Mouse (Mus musculus): ENCODE measurements around the gene Cldn13. TPM values are rescaled to one million over a fixed set of nuclear protein-coding genes. Genes with fewer than 3 reads are reported as not detected.
"Not testable (repeated sequence)": the region's sequence is repeated elsewhere in the genome, so short reads cannot be mapped to it uniquely, and the experiment has no call there.

Cldn13 gene
- polyA plus RNA-seq, 1 experiment from 2014 or later: 1.0 TPM

DNA sequence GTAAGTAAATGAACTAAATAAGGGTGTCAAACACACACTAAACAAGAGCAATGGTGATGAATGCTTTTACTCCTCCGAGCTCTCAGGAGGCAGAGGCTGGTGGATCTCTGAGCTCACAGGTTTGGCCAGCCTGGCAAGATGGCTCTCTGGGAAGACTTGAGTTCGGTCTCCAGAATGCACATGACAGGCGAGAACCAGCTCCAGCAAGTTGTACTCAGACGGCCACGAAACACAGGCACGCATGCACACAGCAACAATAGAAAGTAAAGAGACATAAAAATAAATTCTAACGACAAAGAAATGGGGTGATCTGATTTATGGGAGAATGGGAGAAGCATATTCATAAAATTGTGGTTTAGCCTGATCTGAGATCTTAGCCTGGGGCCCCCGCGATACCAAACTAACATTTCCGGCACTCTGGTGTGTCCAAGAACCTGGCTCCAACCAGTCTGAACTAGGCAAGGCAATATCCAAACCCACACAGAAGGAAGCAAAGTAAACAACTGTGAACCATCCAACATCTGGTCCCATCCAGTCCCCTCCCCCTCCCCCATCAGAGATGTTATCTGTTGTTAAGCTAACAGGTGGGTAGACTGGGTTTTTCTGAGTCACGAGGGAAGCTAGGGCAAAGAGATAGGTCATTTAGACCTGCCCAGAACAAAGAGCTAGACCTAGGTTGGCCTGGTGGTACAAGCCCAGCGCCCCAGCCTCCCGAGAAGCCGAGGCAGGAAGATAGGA, 26.3 kb upstream of the Cldn13 start:
- Histone ChIP-seq H3K4me1 (ENCODE audit: control insufficient read depth, insufficient read depth, low read length) (no peaks in the 10 kb centered on the region; the same call in 1 of the 2 replicates), H3K4me3 (ENCODE audit: low read depth, low read length) (no peak overlapping the region), H3K36me3 (ENCODE audit: control insufficient read depth, insufficient read depth, low read length) (no peaks in the 10 kb centered on the region), H3K9me3 (ENCODE audit: control insufficient read depth, low read depth, low read length) (no peaks in the 10 kb centered on the region), H3K4me2 (replicated peaks; ENCODE audit: low read depth, low read length) (no peak overlapping the region), H3K27me3 (ENCODE audit: control insufficient read depth, insufficient read depth, low read length) (0 out of 2 replicates have a peak, but pooled peaks cover 5% of the 10 kb centered on the region), H3K9ac (replicated peaks; ENCODE audit: low read depth, low read length) (no peak overlapping the region), H3K27ac (ENCODE audit: low read length) (0 out of 2 replicates have a peak overlapping the region, but pooled peaks have one; percentile 15)
- no peak for ATAC-seq (ENCODE audit: insufficient number of reproducible peaks, insufficient read depth, low FRiP score, low read depth)
- WGBS: 64% methylated on average over 14 of the region's 14 CpGs

DNA sequence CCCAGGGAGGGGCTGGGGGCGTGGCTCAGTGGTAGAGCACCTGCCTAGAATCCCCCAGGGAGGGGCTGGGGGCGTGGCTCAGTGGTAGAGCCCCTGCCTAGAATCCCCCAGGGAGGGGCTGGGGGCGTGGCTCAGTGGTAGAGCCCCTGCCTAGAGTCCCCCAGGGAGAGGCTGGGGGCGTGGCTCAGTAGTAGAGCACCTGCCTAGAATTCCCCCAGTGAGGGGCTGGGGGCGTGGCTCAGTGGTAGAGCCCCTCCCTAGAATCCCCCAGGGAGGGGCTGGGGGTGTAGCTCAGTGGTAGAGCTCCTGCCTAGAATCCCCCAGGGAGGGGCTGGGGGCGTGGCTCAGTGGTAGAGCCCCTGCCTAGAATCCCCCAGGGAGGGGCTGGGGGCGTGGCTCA, 24.2 kb upstream of the Cldn13 start:
- H3K36me3 ChIP-seq (ENCODE audit: control insufficient read depth, insufficient read depth, low read length); H3K9me3 ChIP-seq (ENCODE audit: control insufficient read depth, low read depth, low read length); H3K4me3 ChIP-seq (ENCODE audit: low read depth, low read length); H3K9ac ChIP-seq (replicated peaks; ENCODE audit: low read depth, low read length); ATAC-seq (ENCODE audit: insufficient number of reproducible peaks, insufficient read depth, low FRiP score, low read depth); H3K4me1 ChIP-seq (ENCODE audit: control insufficient read depth, insufficient read depth, low read length); H3K27me3 ChIP-seq (ENCODE audit: control insufficient read depth, insufficient read depth, low read length); H3K4me2 ChIP-seq (replicated peaks; ENCODE audit: low read depth, low read length); H3K27ac ChIP-seq (ENCODE audit: low read length): not testable (repeated sequence)
- WGBS: 78% methylated on average over 3 of the region's 7 CpGs

DNA sequence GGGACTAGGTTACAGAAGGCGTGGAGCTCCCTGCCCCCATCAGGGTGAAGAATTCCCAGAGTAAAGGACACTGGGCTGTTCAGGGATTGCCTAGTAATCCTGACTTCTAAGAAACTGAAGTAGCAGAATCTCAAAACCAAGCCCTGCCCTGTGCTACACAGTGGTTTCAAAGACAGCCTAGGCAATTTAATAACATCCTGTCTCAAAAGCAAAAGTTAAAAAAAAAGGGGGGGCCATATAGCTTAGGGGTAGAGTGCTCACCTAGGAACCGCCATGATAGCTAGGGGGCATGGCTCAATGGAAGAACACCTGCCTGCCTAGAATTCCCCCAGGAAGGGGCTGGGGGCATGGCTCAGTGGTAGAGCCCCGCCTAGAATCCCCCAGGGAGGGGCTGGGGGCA, 23.7 kb upstream of the Cldn13 start:
- 79% methylated on average over 3 of the region's 3 CpGs for WGBS
- H3K27me3 ChIP-seq (ENCODE audit: control insufficient read depth, insufficient read depth, low read length): no peaks in the 10 kb centered on the region
- H3K36me3 ChIP-seq (ENCODE audit: control insufficient read depth, insufficient read depth, low read length): no peaks in the 10 kb centered on the region
- H3K9ac ChIP-seq (replicated peaks; ENCODE audit: low read depth, low read length): no peak overlapping the region
- H3K9me3 ChIP-seq (ENCODE audit: control insufficient read depth, low read depth, low read length): no peaks in the 10 kb centered on the region
- H3K4me2 ChIP-seq (replicated peaks; ENCODE audit: low read depth, low read length): no peak overlapping the region
- no peak overlapping the region for H3K27ac ChIP-seq (ENCODE audit: low read length)
- ATAC-seq (ENCODE audit: insufficient number of reproducible peaks, insufficient read depth, low FRiP score, low read depth): no peak
- no peaks in the 10 kb centered on the region; the same call in 1 of the 2 replicates for H3K4me1 ChIP-seq (ENCODE audit: control insufficient read depth, insufficient read depth, low read length)
- H3K4me3 ChIP-seq (ENCODE audit: low read depth, low read length): no peak overlapping the region

DNA sequence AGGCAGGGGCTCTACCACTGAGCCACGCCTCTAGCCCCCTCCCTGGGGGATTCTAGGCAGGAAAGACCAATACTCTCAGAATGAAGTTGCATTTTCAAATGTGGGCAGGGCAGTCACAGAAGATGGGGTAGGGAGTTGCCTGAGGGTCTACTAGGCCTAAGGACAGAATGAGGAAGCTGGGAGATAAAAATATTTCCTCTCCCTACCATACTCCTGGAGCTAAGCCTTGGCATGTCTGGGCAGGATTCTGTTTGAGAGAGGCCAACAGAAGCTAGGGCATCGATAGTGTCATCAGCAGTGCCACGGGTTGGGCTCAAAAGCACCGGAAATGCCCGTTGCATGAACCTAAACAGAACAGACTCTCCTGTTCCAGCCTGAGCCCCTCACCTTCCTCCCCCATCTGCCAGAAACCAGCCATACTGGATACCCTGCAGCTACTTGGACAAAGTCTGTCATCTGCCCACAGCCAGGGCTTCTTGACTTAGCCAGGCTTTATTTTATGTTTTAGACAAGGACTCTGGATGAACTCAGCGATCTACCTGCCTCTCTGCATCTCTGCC, 21.4 kb upstream of the Cldn13 start:
- Histone ChIP-seq H3K27ac (ENCODE audit: low read length) (peak overlapping the region; percentile 27; the same call in 1 of the 2 replicates), H3K9ac (replicated peaks; ENCODE audit: low read depth, low read length) (no peak overlapping the region), H3K4me2 (replicated peaks; ENCODE audit: low read depth, low read length) (no peak overlapping the region), H3K27me3 (ENCODE audit: control insufficient read depth, insufficient read depth, low read length) (no peaks in the 10 kb centered on the region), H3K9me3 (ENCODE audit: control insufficient read depth, low read depth, low read length) (no peaks in the 10 kb centered on the region), H3K4me1 (ENCODE audit: control insufficient read depth, insufficient read depth, low read length) (no peaks in the 10 kb centered on the region; the same call in 1 of the 2 replicates), H3K4me3 (ENCODE audit: low read depth, low read length) (no peak overlapping the region), H3K36me3 (ENCODE audit: control insufficient read depth, insufficient read depth, low read length) (no peaks in the 10 kb centered on the region)
- no peak for ATAC-seq (ENCODE audit: insufficient number of reproducible peaks, insufficient read depth, low FRiP score, low read depth)
- WGBS: 75% methylated on average over 6 of the region's 6 CpGs

DNA sequence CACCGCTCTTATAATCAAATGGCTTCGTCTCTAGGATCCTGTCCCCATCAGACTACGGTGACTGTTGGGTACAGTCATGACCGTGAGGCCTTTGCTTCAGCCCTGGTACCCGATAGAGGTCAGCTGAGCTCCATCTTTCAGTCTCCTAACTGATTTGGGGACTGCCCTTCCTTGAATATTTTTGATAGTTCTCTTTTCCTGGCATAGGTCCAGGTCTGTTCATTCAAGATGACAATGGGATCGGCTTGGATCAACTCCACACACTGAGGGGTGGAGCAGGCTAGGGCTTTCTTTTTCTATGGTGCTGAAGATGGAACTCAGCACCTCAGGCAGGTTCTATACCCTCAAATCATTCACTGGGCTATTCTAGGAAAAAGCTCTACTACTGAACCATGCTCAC, 20.7 kb upstream of the Cldn13 start:
- Histone ChIP-seq H3K27me3 (ENCODE audit: control insufficient read depth, insufficient read depth, low read length) (no peaks in the 10 kb centered on the region), H3K9ac (replicated peaks; ENCODE audit: low read depth, low read length) (no peak overlapping the region), H3K4me1 (ENCODE audit: control insufficient read depth, insufficient read depth, low read length) (no peaks in the 10 kb centered on the region; the same call in 1 of the 2 replicates), H3K36me3 (ENCODE audit: control insufficient read depth, insufficient read depth, low read length) (no peaks in the 10 kb centered on the region), H3K27ac (ENCODE audit: low read length) (no peak overlapping the region), H3K4me3 (ENCODE audit: low read depth, low read length) (no peak overlapping the region), H3K4me2 (replicated peaks; ENCODE audit: low read depth, low read length) (no peak overlapping the region), H3K9me3 (ENCODE audit: control insufficient read depth, low read depth, low read length) (no peaks in the 10 kb centered on the region)
- WGBS: 92% methylated on average over 6 of the region's 6 CpGs
- no peak for ATAC-seq (ENCODE audit: insufficient number of reproducible peaks, insufficient read depth, low FRiP score, low read depth)

DNA sequence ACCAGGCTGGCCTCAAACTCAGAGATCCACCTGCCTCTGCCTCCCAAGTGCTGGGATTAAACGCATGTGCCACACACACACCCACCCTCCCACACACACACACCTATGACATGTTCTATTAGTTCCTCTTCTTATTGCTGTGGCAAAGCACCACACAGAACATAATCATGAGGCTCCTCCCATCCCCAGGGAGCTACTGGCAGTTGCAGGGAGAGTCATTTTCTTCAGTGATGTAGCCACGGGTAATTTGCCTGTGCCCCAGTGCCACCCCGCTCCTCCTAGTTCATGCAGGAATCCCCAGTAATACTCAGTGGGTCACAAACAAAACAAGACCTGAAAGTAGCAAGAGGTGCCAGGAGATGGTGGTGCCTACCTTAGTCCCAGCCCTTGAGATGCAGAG, 19.3 kb upstream of the Cldn13 start:
- H3K27me3 ChIP-seq (ENCODE audit: control insufficient read depth, insufficient read depth, low read length): no peaks in the 10 kb centered on the region
- no peak overlapping the region for H3K27ac ChIP-seq (ENCODE audit: low read length)
- no peak overlapping the region for H3K4me2 ChIP-seq (replicated peaks; ENCODE audit: low read depth, low read length)
- no peaks in the 10 kb centered on the region for H3K36me3 ChIP-seq (ENCODE audit: control insufficient read depth, insufficient read depth, low read length)
- no peak for ATAC-seq (ENCODE audit: insufficient number of reproducible peaks, insufficient read depth, low FRiP score, low read depth)
- no peak overlapping the region for H3K9ac ChIP-seq (replicated peaks; ENCODE audit: low read depth, low read length)
- no peak overlapping the region for H3K4me3 ChIP-seq (ENCODE audit: low read depth, low read length)
- 80% methylated on average over 3 of the region's 3 CpGs for WGBS
- no peaks in the 10 kb centered on the region; the same call in 1 of the 2 replicates for H3K4me1 ChIP-seq (ENCODE audit: control insufficient read depth, insufficient read depth, low read length)
- H3K9me3 ChIP-seq (ENCODE audit: control insufficient read depth, low read depth, low read length): no peaks in the 10 kb centered on the region

DNA sequence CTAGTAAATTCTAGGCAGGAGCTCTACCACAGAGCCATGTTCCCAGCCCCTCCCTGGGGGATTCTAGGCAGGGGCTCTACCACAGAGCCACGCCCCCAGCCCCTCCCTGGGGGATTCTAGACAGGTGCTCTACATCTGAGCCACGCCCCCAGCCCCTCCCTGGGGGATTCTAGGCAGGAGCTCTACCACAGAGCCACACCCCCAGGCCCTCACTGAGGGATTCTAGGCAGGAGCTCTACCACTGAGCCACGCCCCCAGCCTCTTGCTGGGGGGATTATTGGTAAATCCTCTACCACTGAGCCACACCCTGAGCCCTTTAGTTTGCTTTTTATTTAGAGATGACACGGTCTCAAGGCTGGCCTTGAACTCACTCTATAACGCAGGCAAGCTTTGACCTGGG, 18.4 kb upstream of the Cldn13 start:
- ATAC-seq (ENCODE audit: insufficient number of reproducible peaks, insufficient read depth, low FRiP score, low read depth); H3K9ac ChIP-seq (replicated peaks; ENCODE audit: low read depth, low read length); H3K4me3 ChIP-seq (ENCODE audit: low read depth, low read length); H3K36me3 ChIP-seq (ENCODE audit: control insufficient read depth, insufficient read depth, low read length); H3K4me1 ChIP-seq (ENCODE audit: control insufficient read depth, insufficient read depth, low read length); H3K9me3 ChIP-seq (ENCODE audit: control insufficient read depth, low read depth, low read length); H3K27me3 ChIP-seq (ENCODE audit: control insufficient read depth, insufficient read depth, low read length); H3K27ac ChIP-seq (ENCODE audit: low read length); H3K4me2 ChIP-seq (replicated peaks; ENCODE audit: low read depth, low read length): not testable (repeated sequence)
- 82% methylated on average over 5 of the region's 5 CpGs for WGBS

DNA sequence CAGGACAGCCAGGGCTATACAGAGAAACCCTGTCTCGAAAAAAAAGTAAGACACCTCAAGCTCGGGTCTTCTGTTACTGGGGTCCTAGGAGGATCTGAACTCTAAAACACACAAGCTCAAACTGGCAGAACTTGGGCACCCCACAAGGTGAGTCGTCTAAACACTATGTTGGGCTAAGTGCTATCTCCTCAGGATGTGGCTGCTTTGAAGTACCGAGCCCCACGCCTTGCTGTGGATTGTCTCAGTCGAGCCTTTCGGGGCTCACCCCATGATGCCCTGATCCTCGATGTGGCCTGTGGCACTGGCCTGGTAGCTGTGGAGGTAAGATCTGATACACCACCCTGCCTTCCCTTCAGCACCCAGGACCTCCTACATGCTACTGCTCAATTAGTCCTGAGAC, 18.0 kb upstream of the Cldn13 start:
- Histone ChIP-seq H3K4me2 (replicated peaks; ENCODE audit: low read depth, low read length) (no peak overlapping the region), H3K4me1 (ENCODE audit: control insufficient read depth, insufficient read depth, low read length) (no peaks in the 10 kb centered on the region; the same call in 1 of the 2 replicates), H3K4me3 (ENCODE audit: low read depth, low read length) (no peak overlapping the region), H3K9ac (replicated peaks; ENCODE audit: low read depth, low read length) (no peak overlapping the region), H3K9me3 (ENCODE audit: control insufficient read depth, low read depth, low read length) (no peaks in the 10 kb centered on the region), H3K27ac (ENCODE audit: low read length) (no peak overlapping the region), H3K27me3 (ENCODE audit: control insufficient read depth, insufficient read depth, low read length) (no peaks in the 10 kb centered on the region), H3K36me3 (ENCODE audit: control insufficient read depth, insufficient read depth, low read length) (no peaks in the 10 kb centered on the region)
- WGBS: 90% methylated on average over 8 of the region's 8 CpGs
- ATAC-seq (ENCODE audit: insufficient number of reproducible peaks, insufficient read depth, low FRiP score, low read depth): no peak
